Mouse (Mus musculus) heart, embryonic 15.5 days (tissue): ENCODE results near the gene Hoxa13. TPM values are rescaled to one million over a fixed set of nuclear protein-coding genes. Genes with fewer than 3 reads are reported as not detected.

Experiments used
- ATAC-seq: fragments of 200-750 bp; cut with Nextera tagmentation; replicated peaks from 2 replicates; pipeline ENCODE4 v1.8.0; 2017; ENCODE audit warnings: low read depth, moderate TSS enrichment; ENCODE audit not compliant: insufficient number of reproducible peaks, insufficient read depth, low FRiP score
- H3K27ac ChIP-seq: fragments of 300-500 bp; sonication (generic); 2 replicates; pipeline ENCODE4 v1.5.1; 2015; ENCODE audit warnings: mild to moderate bottlenecking, inconsistent platforms
- H3K27me3 ChIP-seq: fragments of 300-500 bp; sonication (generic); 2 replicates; pipeline ENCODE4 v1.6.1; 2015; ENCODE audit warnings: inconsistent platforms
- H3K36me3 ChIP-seq: fragments of 300-500 bp; sonication (generic); 2 replicates; pipeline ENCODE4 v1.6.1; 2015; ENCODE audit warnings: mild to moderate bottlenecking, inconsistent platforms
- H3K4me1 ChIP-seq: fragments of 300-500 bp; sonication (generic); replicated peaks from 2 replicates; pipeline ENCODE4 v1.6.1; 2015; ENCODE audit warnings: inconsistent platforms
- H3K4me2 ChIP-seq: fragments of 300-500 bp; sonication (generic); 2 replicates; pipeline ENCODE4 v1.6.1; 2015; ENCODE audit warnings: inconsistent platforms, mild to moderate bottlenecking, moderate library complexity
- H3K4me3 ChIP-seq: fragments of 300-500 bp; sonication (generic); 2 replicates; pipeline ENCODE4 v1.5.1; 2015; ENCODE audit warnings: mild to moderate bottlenecking, inconsistent platforms
- H3K9ac ChIP-seq: fragments of 300-500 bp; sonication (generic); 2 replicates; pipeline ENCODE4 v1.6.1; 2015; ENCODE audit warnings: mild to moderate bottlenecking, inconsistent platforms
- H3K9me3 ChIP-seq: fragments of 300-500 bp; sonication (generic); replicated peaks from 2 replicates; pipeline ENCODE4 v1.6.1; 2016; ENCODE audit warnings: inconsistent platforms
- WGBS: fragments of 180-500 bp; shearing (Covaris S2); methylation state at CpG from one replicate; pipeline ENCODE4 v1.1.7; 2015; ENCODE audit warnings: mixed read lengths; 5-methylcytosine and 5-hydroxymethylcytosine counted together
- polyA plus RNA-seq: library from polyadenylated mRNA; unstranded; fragments of >200 nt; fragmentation: Nextera tagmentation; extraction: Ambion mirVana; gene quantifications from 2 replicates; pipeline ENCODE4 v1.2.1, GENCODE M21; 2015

Hoxa13 gene
- polyA plus RNA-seq = 0.09 TPM in 1 of 2 replicates, not detected in the other

- Histone ChIP-seq H3K27ac (no peak within 1 kb of the TSS), H3K4me2 (peak within 1 kb of the TSS; percentile 75), H3K36me3 (no peaks in the 10 kb centered on the region), H3K4me3 (peak within 1 kb of the TSS; percentile 49), H3K27me3 (peaks cover 94% of the 10 kb centered on the region), H3K4me1 (peaks cover 20% of the 10 kb centered on the region), H3K9me3 (no peaks in the 10 kb centered on the region), H3K9ac (no peak within 1 kb of the TSS)
- no peak for ATAC-seq
- under 1% methylated on average over 39 of the region's 72 CpGs for WGBS
These were observed at the start of gene Hoxa13 for GRCm38 (mm10) chr6:52260654-52261575. Gene Hoxa13, minus strand, starts transcription at chr6:52260880.

- no peak for ATAC-seq
- Histone ChIP-seq H3K4me1 (peaks cover 25% of the 10 kb centered on the region), H3K27me3 (peaks cover 96% of the 10 kb centered on the region), H3K27ac (no peak overlapping the region), H3K36me3 (no peaks in the 10 kb centered on the region), H3K4me2 (peak overlapping the region; percentile 29), H3K4me3 (peak overlapping the region; percentile 13; the same call in 1 of the 2 replicates), H3K9me3 (no peaks in the 10 kb centered on the region), H3K9ac (no peak overlapping the region)
- 2% methylated on average over 24 of the region's 24 CpGs for WGBS
These were observed 49.7 kb upstream of the Hoxa13 start for GRCm38 (mm10) chr6:52310366-52310765.

- Histone ChIP-seq H3K4me3 (no peak overlapping the region), H3K27ac (no peak overlapping the region), H3K4me1 (peaks cover 25% of the 10 kb centered on the region), H3K36me3 (no peaks in the 10 kb centered on the region), H3K27me3 (peaks cover 95% of the 10 kb centered on the region), H3K4me2 (no peak overlapping the region), H3K9me3 (no peaks in the 10 kb centered on the region), H3K9ac (no peak overlapping the region)
- no peak for ATAC-seq
- 34% methylated on average over 10 of the region's 10 CpGs for WGBS
These were observed 49.1 kb upstream of the Hoxa13 start for GRCm38 (mm10) chr6:52309766-52310165.

- Histone ChIP-seq H3K9me3 (no peaks in the 10 kb centered on the region), H3K4me1 (peaks cover 15% of the 10 kb centered on the region), H3K9ac (no peak overlapping the region), H3K27me3 (peaks cover 78% of the 10 kb centered on the region), H3K4me3 (peak overlapping the region; percentile 51), H3K27ac (no peak overlapping the region), H3K4me2 (peak overlapping the region; percentile 86), H3K36me3 (no peaks in the 10 kb centered on the region)
- ATAC-seq = peak; percentile 72; the same call in 1 of the 2 replicates
- under 1% methylated on average over 30 of the region's 30 CpGs for WGBS
These were observed 45.3 kb upstream of the Hoxa13 start for GRCm38 (mm10) chr6:52305877-52306389.

- Histone ChIP-seq H3K27me3 (peaks cover 71% of the 10 kb centered on the region), H3K36me3 (no peaks in the 10 kb centered on the region), H3K4me3 (no peak overlapping the region), H3K4me2 (no peak overlapping the region), H3K27ac (no peak overlapping the region), H3K4me1 (peaks cover 8% of the 10 kb centered on the region), H3K9me3 (no peaks in the 10 kb centered on the region), H3K9ac (no peak overlapping the region)
- 49% methylated on average over 3 of the region's 3 CpGs for WGBS
- ATAC-seq = no peak
These were observed 42.7 kb upstream of the Hoxa13 start for GRCm38 (mm10) chr6:52303426-52303825.

GRCm38 (mm10) chr6:52300806-52301205 lies 40.1 kb upstream of the Hoxa13 start:
- no peak for ATAC-seq
- Histone ChIP-seq H3K4me1 (peaks cover 3% of the 10 kb centered on the region), H3K4me3 (no peak overlapping the region), H3K27ac (no peak overlapping the region), H3K9me3 (no peaks in the 10 kb centered on the region), H3K36me3 (no peaks in the 10 kb centered on the region), H3K9ac (no peak overlapping the region), H3K4me2 (no peak overlapping the region), H3K27me3 (peaks cover 56% of the 10 kb centered on the region)
- WGBS = 63% methylated on average over 4 of the region's 4 CpGs

GRCm38 (mm10) chr6:52298511-52298910 lies 37.8 kb upstream of the Hoxa13 start:
- Histone ChIP-seq H3K27me3 (peaks cover 55% of the 10 kb centered on the region), H3K4me3 (no peak overlapping the region), H3K4me2 (no peak overlapping the region), H3K4me1 (no peaks in the 10 kb centered on the region), H3K9ac (no peak overlapping the region), H3K9me3 (no peaks in the 10 kb centered on the region), H3K27ac (no peak overlapping the region), H3K36me3 (no peaks in the 10 kb centered on the region)
- WGBS = 67% methylated on average over 4 of the region's 4 CpGs
- no peak for ATAC-seq

GRCm38 (mm10) chr6:52294616-52295015 lies 33.9 kb upstream of the Hoxa13 start:
- Histone ChIP-seq H3K27me3 (peaks cover 71% of the 10 kb centered on the region), H3K9me3 (no peaks in the 10 kb centered on the region), H3K4me1 (peaks cover 10% of the 10 kb centered on the region), H3K4me2 (no peak overlapping the region), H3K27ac (no peak overlapping the region), H3K9ac (no peak overlapping the region), H3K4me3 (no peak overlapping the region), H3K36me3 (no peaks in the 10 kb centered on the region)
- WGBS = 71% methylated on average over 6 of the region's 6 CpGs
- ATAC-seq = no peak

- H3K9ac ChIP-seq = no peak overlapping the region
- no peaks in the 10 kb centered on the region for H3K9me3 ChIP-seq
- H3K36me3 ChIP-seq = no peaks in the 10 kb centered on the region
- H3K27ac ChIP-seq = no peak overlapping the region
- no peak overlapping the region for H3K4me2 ChIP-seq
- no peak overlapping the region for H3K4me3 ChIP-seq
- peaks cover 10% of the 10 kb centered on the region for H3K4me1 ChIP-seq
- H3K27me3 ChIP-seq = peaks cover 77% of the 10 kb centered on the region
- no peak for ATAC-seq
- 62% methylated on average over 7 of the region's 7 CpGs for WGBS
These were observed 31.6 kb upstream of the Hoxa13 start for GRCm38 (mm10) chr6:52292328-52292727.

- Histone ChIP-seq H3K9ac (0 out of 2 replicates have a peak overlapping the region, but pooled peaks have one; percentile 15), H3K27ac (no peak overlapping the region), H3K9me3 (no peaks in the 10 kb centered on the region), H3K4me3 (peak overlapping the region; percentile 41), H3K4me2 (peak overlapping the region; percentile 62), H3K4me1 (peaks cover 10% of the 10 kb centered on the region), H3K36me3 (no peaks in the 10 kb centered on the region), H3K27me3 (peaks cover 83% of the 10 kb centered on the region)
- no peak for ATAC-seq
- 5% methylated on average over 45 of the region's 45 CpGs for WGBS
These were observed 30.6 kb upstream of the Hoxa13 start for GRCm38 (mm10) chr6:52291021-52291860.

GRCm38 (mm10) chr6:52290186-52290585 lies 29.5 kb upstream of the Hoxa13 start:
- Histone ChIP-seq H3K9me3 (no peaks in the 10 kb centered on the region), H3K27ac (no peak overlapping the region), H3K4me2 (no peak overlapping the region), H3K4me1 (peaks cover 10% of the 10 kb centered on the region), H3K27me3 (peaks cover 77% of the 10 kb centered on the region), H3K9ac (no peak overlapping the region), H3K36me3 (no peaks in the 10 kb centered on the region), H3K4me3 (no peak overlapping the region)
- 16% methylated on average over 12 of the region's 12 CpGs for WGBS
- ATAC-seq = no peak
